Mouse (Mus musculus): ENCODE measurements around the gene Hcrt. TPM values are rescaled to one million over a fixed set of nuclear protein-coding genes. Genes with fewer than 3 reads are reported as not detected.
A peak's percentile ranks its signal among the peaks of the same experiment; 100 is the strongest.

Gene Hcrt
- polyA plus RNA-seq, 1 experiment from 2014 or later, result not detected

DNA sequence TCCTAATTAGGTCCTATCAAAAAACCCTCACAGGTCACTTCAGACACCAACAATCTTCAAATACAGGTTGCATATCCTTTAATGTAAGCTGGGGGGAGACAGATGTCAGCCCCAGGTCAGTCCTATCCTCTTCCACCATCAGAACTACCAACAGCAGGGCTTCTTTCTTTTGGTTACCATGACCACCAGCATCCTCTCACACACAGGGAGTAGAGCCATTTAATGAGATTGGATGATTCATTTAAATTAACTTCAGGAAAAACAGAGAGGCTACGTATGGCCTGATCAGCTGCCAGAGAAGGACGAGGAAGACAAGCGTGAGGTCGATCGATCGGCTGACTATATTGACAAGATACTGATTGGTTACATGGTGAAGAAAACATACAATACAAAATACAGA is 47.8 kb downstream of the Hcrt start:
- Histone ChIP-seq H3K4me3 (no peak overlapping the region), H3K27me3 (no peaks in the 10 kb centered on the region), H3K4me2 (no peak overlapping the region), H3K27ac (no peak overlapping the region), H3K9ac (no peak overlapping the region), H3K4me1 (peaks cover 38% of the 10 kb centered on the region), H3K9me3 (no peaks in the 10 kb centered on the region), H3K36me3 (peaks cover 56% of the 10 kb centered on the region)
- ATAC-seq (ENCODE audit: insufficient number of reproducible peaks, low FRiP score, low TSS enrichment, low read depth), result no peak
- WGBS, result 88% methylated on average over 6 of the region's 6 CpGs

DNA sequence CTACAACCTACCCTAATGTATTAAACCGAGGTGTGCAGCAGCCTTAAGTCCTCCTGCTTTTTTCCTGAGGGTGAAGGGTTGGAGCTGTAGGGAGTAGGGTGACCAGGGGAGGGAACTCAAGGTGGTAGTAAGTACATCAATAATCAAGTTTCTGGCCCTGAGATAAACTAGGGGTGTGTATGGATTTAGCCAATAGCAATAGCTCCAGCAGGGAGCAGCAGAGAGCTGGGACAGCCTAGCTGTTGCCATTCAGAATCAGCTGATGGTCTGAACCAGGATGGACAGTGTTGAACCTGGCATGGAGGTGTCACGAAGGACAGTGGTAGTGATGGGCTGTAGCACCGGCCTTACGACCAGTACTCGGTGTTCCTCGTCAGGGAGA is 48.2 kb downstream of the Hcrt start:
- peak overlapping the region; percentile 54; the same call in 1 of the 2 replicates for H3K4me2 ChIP-seq
- H3K36me3 ChIP-seq, result peaks cover 57% of the 10 kb centered on the region
- no peak for ATAC-seq (ENCODE audit: insufficient number of reproducible peaks, low FRiP score, low TSS enrichment, low read depth)
- H3K27me3 ChIP-seq, result no peaks in the 10 kb centered on the region
- H3K9me3 ChIP-seq, result no peaks in the 10 kb centered on the region
- peak overlapping the region; percentile 63 for H3K27ac ChIP-seq
- peak overlapping the region; percentile 7; the same call in 1 of the 2 replicates for H3K9ac ChIP-seq
- no peak overlapping the region for H3K4me3 ChIP-seq
- 47% methylated on average over 6 of the region's 6 CpGs for WGBS
- peaks cover 34% of the 10 kb centered on the region for H3K4me1 ChIP-seq

- Histone ChIP-seq H3K27ac (peak within 1 kb of the TSS; percentile 63), H3K27me3 (no peaks in the 10 kb centered on the region), H3K9ac (peak within 1 kb of the TSS; percentile 7; the same call in 1 of the 2 replicates), H3K4me2 (peak within 1 kb of the TSS; percentile 54), H3K4me1 (peaks cover 31% of the 10 kb centered on the region), H3K36me3 (peaks cover 57% of the 10 kb centered on the region), H3K4me3 (peak within 1 kb of the TSS; percentile 27), H3K9me3 (no peaks in the 10 kb centered on the region)
- 9% methylated on average over 38 of the region's 38 CpGs for WGBS
- no peak for ATAC-seq (ENCODE audit: insufficient number of reproducible peaks, low FRiP score, low TSS enrichment, low read depth)
These were observed 48.8 kb downstream of the Hcrt start, which contains the start of gene Hspb9 for GRCm38 (mm10) chr11:100713735-100714533. Gene Hspb9, plus strand, starts transcription at chr11:100713850.

- peak overlapping the region; percentile 54 for H3K4me2 ChIP-seq
- no peak for ATAC-seq (ENCODE audit: insufficient number of reproducible peaks, low FRiP score, low TSS enrichment, low read depth)
- no peaks in the 10 kb centered on the region for H3K27me3 ChIP-seq
- 70% methylated on average over 4 of the region's 4 CpGs for WGBS
- H3K4me1 ChIP-seq, result peaks cover 31% of the 10 kb centered on the region
- H3K4me3 ChIP-seq, result 0 out of 2 replicates have a peak overlapping the region, but pooled peaks have one; percentile 27
- H3K27ac ChIP-seq, result no peak overlapping the region; the same call in 1 of the 2 replicates
- H3K36me3 ChIP-seq, result peaks cover 57% of the 10 kb centered on the region
- no peak overlapping the region for H3K9ac ChIP-seq
- H3K9me3 ChIP-seq, result no peaks in the 10 kb centered on the region
These were observed 49.6 kb downstream of the Hcrt start for GRCm38 (mm10) chr11:100713174-100713573.

GRCm38 (mm10) chr11:100711783-100712615 is 50.7 kb downstream of the Hcrt start, which contains the start of gene Kat2a:
Gene Kat2a, minus strand, starts transcription at chr11:100712465.
- Histone ChIP-seq H3K4me3 (peak within 1 kb of the TSS; percentile 73), H3K9me3 (no peaks in the 10 kb centered on the region), H3K9ac (peak within 1 kb of the TSS; percentile 87), H3K4me2 (peak within 1 kb of the TSS; percentile 79), H3K4me1 (peaks cover 31% of the 10 kb centered on the region), H3K27ac (peak within 1 kb of the TSS; percentile 86), H3K36me3 (peaks cover 57% of the 10 kb centered on the region), H3K27me3 (no peaks in the 10 kb centered on the region)
- ATAC-seq (ENCODE audit: insufficient number of reproducible peaks, low FRiP score, low TSS enrichment, low read depth), result peak; percentile 82
- WGBS, result under 1% methylated on average over 47 of the region's 48 CpGs

Other genes starting within 250 kb of the Hcrt start
- gene Acly, start 234.9 kb downstream of the Hcrt start, polyA plus RNA-seq (2015; fragmentation: Nextera tagmentation; extraction: Ambion mirVana), result 181 and 189 TPM in 2 replicates
- gene Ttc25, start 217.3 kb downstream of the Hcrt start, polyA plus RNA-seq (2015; fragmentation: Nextera tagmentation; extraction: Ambion mirVana), result 0.19 and 0.56 TPM in 2 replicates
- gene Cnp, start 188.0 kb downstream of the Hcrt start, polyA plus RNA-seq (2015; fragmentation: Nextera tagmentation; extraction: Ambion mirVana), result 25.1 and 30.5 TPM in 2 replicates
- 73.7 and 77.9 TPM in 2 replicates for gene Nkiras2, start 143.7 kb downstream of the Hcrt start, polyA plus RNA-seq (2015; fragmentation: Nextera tagmentation; extraction: Ambion mirVana)
- gene Dnajc7, start 142.8 kb downstream of the Hcrt start, polyA plus RNA-seq (2015; fragmentation: Nextera tagmentation; extraction: Ambion mirVana), result 218 and 227 TPM in 2 replicates
- gene Zfp385c, start 70.5 kb downstream of the Hcrt start, polyA plus RNA-seq (2015; fragmentation: Nextera tagmentation; extraction: Ambion mirVana), result 1.4 and 1.8 TPM in 2 replicates
- 2.9 and 3.6 TPM in 2 replicates for gene Dhx58, start 58.7 kb downstream of the Hcrt start, polyA plus RNA-seq (2015; fragmentation: Nextera tagmentation; extraction: Ambion mirVana)
- gene Kat2a, start 50.5 kb downstream of the Hcrt start, polyA plus RNA-seq (2015; fragmentation: Nextera tagmentation; extraction: Ambion mirVana), result 48.2 and 50.4 TPM in 2 replicates
- gene Hspb9, start 49.1 kb downstream of the Hcrt start, polyA plus RNA-seq (2015; fragmentation: Nextera tagmentation; extraction: Ambion mirVana), result 0.32 and 0.57 TPM in 2 replicates
- 19.7 and 30.8 TPM in 2 replicates for gene Rab5c, start 24.7 kb downstream of the Hcrt start, polyA plus RNA-seq (2015; fragmentation: Nextera tagmentation; extraction: Ambion mirVana)
- gene Kcnh4, start 3.0 kb downstream of the Hcrt start, polyA plus RNA-seq (2015; fragmentation: Nextera tagmentation; extraction: Ambion mirVana), result not detected in 2 replicates
- 7.5 and 8.2 TPM in 2 replicates for gene Ghdc, start 8.0 kb upstream of the Hcrt start, polyA plus RNA-seq (2015; fragmentation: Nextera tagmentation; extraction: Ambion mirVana)
- 23.4 and 25.5 TPM in 2 replicates for gene Stat5b, start 87.8 kb upstream of the Hcrt start, polyA plus RNA-seq (2015; fragmentation: Nextera tagmentation; extraction: Ambion mirVana)
- gene Stat5a, start 96.4 kb upstream of the Hcrt start, polyA plus RNA-seq (2015; fragmentation: Nextera tagmentation; extraction: Ambion mirVana), result 9.4 and 12.0 TPM in 2 replicates
- 72.9 and 85.2 TPM in 2 replicates for gene Stat3, start 176.6 kb upstream of the Hcrt start, polyA plus RNA-seq (2015; fragmentation: Nextera tagmentation; extraction: Ambion mirVana)
- 368 and 413 TPM in 2 replicates for gene Cavin1, start 208.0 kb upstream of the Hcrt start, polyA plus RNA-seq (2015; fragmentation: Nextera tagmentation; extraction: Ambion mirVana)
- 39.5 and 43.6 TPM in 2 replicates for gene Atp6v0a1, start 246.5 kb upstream of the Hcrt start, polyA plus RNA-seq (2015; fragmentation: Nextera tagmentation; extraction: Ambion mirVana)